10 mouse cellular contexts compared by ENCODE assay signal in the genomic region with DNA sequence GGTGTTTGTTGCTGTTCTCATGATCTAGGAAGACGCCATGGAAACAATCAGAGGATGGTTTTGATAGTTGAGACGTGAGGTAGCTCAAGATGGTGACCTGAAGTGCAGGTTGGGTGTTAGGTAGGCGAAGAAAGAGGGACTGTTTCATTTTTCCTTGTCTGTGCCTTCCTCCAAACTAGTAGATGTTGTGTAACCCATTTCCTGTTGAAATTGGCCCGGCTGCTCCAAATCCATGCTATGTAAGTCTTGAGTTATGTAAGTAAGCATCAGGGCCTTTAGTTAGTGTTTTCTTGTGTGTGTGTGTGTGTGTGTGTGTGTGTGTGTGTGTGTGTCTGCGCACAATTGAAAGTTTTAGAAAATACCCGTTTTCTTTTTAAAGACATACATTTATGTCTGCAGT. TPM values are rescaled to one million over a fixed set of nuclear protein-coding genes. Genes with fewer than 3 reads are reported as not detected.
DNase-seq lines count a peak whose midpoint lies in the region; ATAC-seq and TF ChIP-seq lines count a peak whose summit lies in the region.
"Had no signal": no experiment of that assay in that cellular context is flagged by ENCODE, and none has a peak within 500 bp of the region (broad histone marks: within the 10 kb centered on the region; RNA-seq: fewer than 3 reads in every experiment).

No protein-coding gene starts in this region.

- peaks cover 6% of the 10 kb centered on the region; the same call in 1 of the 2 replicates for H3K4me1 ChIP-seq in kidney, embryonic 16.5 days (ENCODE audit: insufficient read depth, low read length)
- peaks cover 16% of the 10 kb centered on the region for H3K4me1 ChIP-seq in intestine, embryonic 16.5 days (ENCODE audit: control insufficient read depth, insufficient read depth, low read length)
- H3K4me1 ChIP-seq in stomach, postnatal 0 days (replicated peaks; ENCODE audit: control insufficient read depth, insufficient read depth): 0 out of 2 replicates have a peak, but pooled peaks cover 2% of the 10 kb centered on the region

- no peak overlapping the region for H3K4me3 ChIP-seq in kidney, embryonic 16.5 days (ENCODE audit: low read length)
- no peak overlapping the region for H3K4me3 ChIP-seq in intestine, embryonic 16.5 days (ENCODE audit: low read length)
- no peak overlapping the region for H3K4me3 ChIP-seq in stomach, postnatal 0 days (ENCODE audit: low read depth, low read length)
- H3K4me3 ChIP-seq: hindbrain, embryonic 12.5 days had no signal

- H3K4me2 ChIP-seq in kidney, embryonic 16.5 days (replicated peaks; ENCODE audit: low read depth, low read length): no peak overlapping the region
- H3K4me2 ChIP-seq in intestine, embryonic 16.5 days (ENCODE audit: low read depth, low read length): no peak overlapping the region
- no peak overlapping the region for H3K4me2 ChIP-seq in stomach, postnatal 0 days (replicated peaks; ENCODE audit: low read depth)
- H3K4me2 ChIP-seq: hindbrain, embryonic 12.5 days had no signal

- H3K36me3 ChIP-seq in kidney, embryonic 16.5 days (ENCODE audit: insufficient read depth, low read length): peaks cover 16% of the 10 kb centered on the region
- H3K36me3 ChIP-seq in intestine, embryonic 16.5 days (ENCODE audit: control insufficient read depth, insufficient read depth, low read length): peaks cover 6% of the 10 kb centered on the region; the same call in 1 of the 2 replicates
- peaks cover 8% of the 10 kb centered on the region; the same call in 1 of the 2 replicates for H3K36me3 ChIP-seq in stomach, postnatal 0 days (ENCODE audit: control insufficient read depth, insufficient read depth, low read length)

- no peak for TF ChIP-seq EP300 in stomach, postnatal 0 days (optimal IDR thresholded peaks at IDR 0.05)

- no peaks in the 10 kb centered on the region for H3K9me3 ChIP-seq in kidney, embryonic 16.5 days (ENCODE audit: low read length)
- H3K9me3 ChIP-seq in intestine, embryonic 16.5 days (ENCODE audit: control insufficient read depth, low read length): no peaks in the 10 kb centered on the region
- no peaks in the 10 kb centered on the region for H3K9me3 ChIP-seq in stomach, postnatal 0 days (ENCODE audit: control insufficient read depth, low read length)
- H3K9me3 ChIP-seq: hindbrain, embryonic 12.5 days had no signal

- no peak overlapping the region for H3K27ac ChIP-seq in kidney, embryonic 16.5 days (ENCODE audit: low read length)
- H3K27ac ChIP-seq in intestine, embryonic 16.5 days (ENCODE audit: low read length): no peak overlapping the region
- no peak overlapping the region for H3K27ac ChIP-seq in stomach, postnatal 0 days (replicated peaks)
- H3K27ac ChIP-seq: hindbrain, embryonic 12.5 days had no signal

- DNase-seq in kidney, adult 9 months: peak; percentile 31
- DNase-seq in 3T3-L1 (ENCODE audit: low read depth, low spot score): peak; percentile 46
- DNase-seq in brain, adult 2 months (ENCODE audit: low read depth, low spot score): peak; percentile 67
- peak; percentile 71 for DNase-seq in lung, postnatal 25 days (ENCODE audit: low spot score)
- DNase-seq in stomach, postnatal 0 days (ENCODE audit: low spot score): no peak
- DNase-seq: cerebellum, postnatal 14 days; thymus, postnatal 14 days had no signal

- no peaks in the 10 kb centered on the region for H3K27me3 ChIP-seq in kidney, embryonic 16.5 days (ENCODE audit: insufficient read depth, low read length)
- H3K27me3 ChIP-seq in intestine, embryonic 16.5 days (replicated peaks; ENCODE audit: control insufficient read depth, insufficient read depth, low read length): no peaks in the 10 kb centered on the region
- no peaks in the 10 kb centered on the region for H3K27me3 ChIP-seq in stomach, postnatal 0 days (ENCODE audit: control insufficient read depth, insufficient read depth, low read length)
- H3K27me3 ChIP-seq: hindbrain, embryonic 12.5 days had no signal

- no peak overlapping the region for H3K9ac ChIP-seq in kidney, embryonic 16.5 days (replicated peaks; ENCODE audit: low read length)
- no peak overlapping the region for H3K9ac ChIP-seq in intestine, embryonic 16.5 days (ENCODE audit: low read depth, low read length)
- no peak overlapping the region for H3K9ac ChIP-seq in stomach, postnatal 0 days (ENCODE audit: low read length)
- H3K9ac ChIP-seq: hindbrain, embryonic 12.5 days had no signal

- ATAC-seq in kidney, embryonic 16.5 days (ENCODE audit: low FRiP score, low TSS enrichment): no peak
- ATAC-seq in intestine, embryonic 16.5 days: no peak
- ATAC-seq in stomach, postnatal 0 days (ENCODE audit: low FRiP score, low TSS enrichment): no peak

- TF ChIP-seq CTCF in stomach, postnatal 0 days (IDR thresholded peaks at IDR 0.05; ENCODE audit: low read depth): no peak

- WGBS in kidney, embryonic 16.5 days: 89% methylated on average over 6 of the region's 6 CpGs
- WGBS in intestine, embryonic 16.5 days: 89% methylated on average over 6 of the region's 6 CpGs
- WGBS in stomach, postnatal 0 days: 80% methylated on average over 6 of the region's 6 CpGs

RNA-seq across cellular contexts. Expression of a gene that starts 14.5 kb away (rescaled TPM):
- polyA plus RNA-seq in kidney, embryonic 16.5 days (2015; fragmentation: Nextera tagmentation; extraction: Ambion mirVana): 297 and 300 TPM in 2 replicates
- polyA plus RNA-seq in intestine, embryonic 16.5 days (2015; fragmentation: Nextera tagmentation; extraction: Ambion mirVana): 233 and 238 TPM in 2 replicates
- polyA plus RNA-seq in stomach, postnatal 0 days (2015; fragmentation: Nextera tagmentation; extraction: Ambion mirVana): 186 and 189 TPM in 2 replicates

RNA-seq across cellular contexts. Expression of a gene that starts 16.0 kb away (rescaled TPM):
- 1.7 and 1.8 TPM in 2 replicates for polyA plus RNA-seq in kidney, embryonic 16.5 days (2015; fragmentation: Nextera tagmentation; extraction: Ambion mirVana)
- 0.89 and 1.5 TPM in 2 replicates for polyA plus RNA-seq in intestine, embryonic 16.5 days (2015; fragmentation: Nextera tagmentation; extraction: Ambion mirVana)
- 0.67 and 0.85 TPM in 2 replicates for polyA plus RNA-seq in stomach, postnatal 0 days (2015; fragmentation: Nextera tagmentation; extraction: Ambion mirVana)
